Mouse (Mus musculus) thymus, postnatal 10 days (tissue): ENCODE data around the gene Eif4e1b.

ENCODE experiments used
- DNase-seq, 2 experiments: peaks; one replicate each; pipeline ENCODE4 v3.0.0; 2021; ENCODE audit warnings: low spot score in 2 of 2

Gene Eif4e1b

DNA sequence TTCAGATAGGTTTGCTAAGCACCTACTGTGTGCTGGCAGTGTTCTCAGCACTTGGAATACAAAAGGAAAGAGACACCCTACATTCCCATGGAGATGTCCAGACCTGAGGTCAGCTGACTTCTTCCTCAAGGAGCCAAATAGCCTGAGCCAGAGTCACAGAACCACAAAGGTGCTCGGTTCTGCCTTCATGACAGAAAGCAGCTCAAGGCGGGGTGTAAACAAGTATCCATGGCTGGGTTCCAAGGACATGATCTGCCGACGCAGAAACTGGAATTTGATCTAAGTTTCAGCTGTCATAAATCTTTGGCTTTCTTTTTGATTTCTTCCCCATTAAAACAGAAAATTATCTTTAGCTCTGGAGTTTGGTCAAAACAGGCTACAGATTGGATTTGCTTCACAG, 16.4 kb downstream of the Eif4e1b start:
- DNase-seq: no peak

DNA sequence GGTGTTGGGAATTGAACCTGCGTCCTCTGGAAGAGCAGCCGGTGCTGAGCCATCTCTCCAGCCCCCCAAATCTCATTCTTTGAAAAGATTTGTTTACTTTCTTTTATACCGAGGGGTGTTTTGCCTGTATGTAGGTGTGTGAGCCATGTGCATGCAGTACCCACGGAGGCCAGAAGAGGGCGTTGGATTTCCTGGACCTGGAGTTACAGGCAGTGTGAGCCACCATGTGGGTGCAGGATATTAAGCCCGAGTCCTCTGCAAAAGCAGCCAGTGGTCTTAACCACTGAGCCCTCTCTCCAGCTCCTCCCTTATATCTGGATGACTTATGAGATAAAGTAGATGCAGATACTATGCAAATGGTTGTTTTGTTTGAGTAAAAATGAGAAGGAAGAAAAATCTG, 19.2 kb downstream of the Eif4e1b start:
- DNase-seq: no peak

DNA sequence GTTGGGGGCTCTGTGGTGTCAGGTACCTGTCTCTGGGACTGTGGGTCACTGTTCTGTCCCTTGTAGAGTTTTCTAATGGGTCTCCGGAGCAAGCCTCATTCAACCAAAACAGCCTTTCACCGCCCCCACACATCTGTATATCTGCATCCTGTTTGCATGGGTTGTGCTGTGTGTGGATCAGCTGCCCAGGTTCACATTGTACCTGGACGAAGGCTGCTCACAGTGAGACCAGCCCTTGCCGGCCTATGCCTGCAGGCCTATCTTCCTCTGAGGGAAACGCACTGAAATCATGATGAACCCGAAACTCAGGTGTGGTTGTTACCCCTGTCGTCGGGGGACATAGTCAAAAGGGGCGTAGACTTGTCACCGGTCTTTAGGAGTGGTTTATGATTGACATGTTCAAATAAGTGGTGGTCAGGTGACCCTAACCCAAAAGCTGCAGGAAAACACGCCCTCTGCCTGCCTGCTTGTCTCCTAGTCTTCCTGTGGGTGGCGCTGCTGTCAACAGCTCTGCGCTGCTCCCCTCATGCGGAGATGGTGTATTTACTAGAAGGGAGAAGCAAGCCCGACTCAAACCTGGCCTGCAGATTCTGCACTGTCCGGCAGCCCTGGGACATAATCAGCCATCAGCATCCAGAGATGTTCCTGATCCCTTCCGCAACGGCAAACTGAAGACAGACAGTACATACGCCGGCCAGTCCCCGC, 21.5 kb downstream of the Eif4e1b start:
- no peak for DNase-seq

DNA sequence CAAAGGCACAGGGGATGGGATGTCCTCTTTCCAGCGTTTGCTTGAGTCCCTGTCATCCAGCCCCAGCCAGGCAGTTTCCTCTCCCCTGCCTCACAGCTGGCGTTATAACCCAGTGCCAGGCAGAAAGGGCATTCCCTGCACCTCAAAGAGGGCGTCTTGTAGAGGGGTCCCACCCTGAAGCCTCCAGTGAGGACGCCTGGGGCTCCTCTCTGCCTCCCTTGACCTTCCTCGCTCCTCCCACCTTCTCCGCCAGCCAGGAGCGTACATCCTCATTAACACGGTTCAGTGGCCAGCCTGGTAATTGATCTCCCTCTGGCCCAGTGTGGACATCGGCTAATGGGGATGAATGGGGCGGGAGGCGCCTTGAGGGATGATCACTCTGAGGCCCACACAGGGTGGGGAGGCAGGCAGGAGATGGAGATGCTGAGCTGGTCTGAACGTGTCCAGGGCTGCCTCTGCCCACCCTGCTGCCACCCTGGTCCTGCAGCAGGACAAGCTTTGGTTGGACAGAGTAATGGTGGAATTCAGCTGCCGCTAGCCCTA, 22.7 kb downstream of the Eif4e1b start:
- DNase-seq: no peak

DNA sequence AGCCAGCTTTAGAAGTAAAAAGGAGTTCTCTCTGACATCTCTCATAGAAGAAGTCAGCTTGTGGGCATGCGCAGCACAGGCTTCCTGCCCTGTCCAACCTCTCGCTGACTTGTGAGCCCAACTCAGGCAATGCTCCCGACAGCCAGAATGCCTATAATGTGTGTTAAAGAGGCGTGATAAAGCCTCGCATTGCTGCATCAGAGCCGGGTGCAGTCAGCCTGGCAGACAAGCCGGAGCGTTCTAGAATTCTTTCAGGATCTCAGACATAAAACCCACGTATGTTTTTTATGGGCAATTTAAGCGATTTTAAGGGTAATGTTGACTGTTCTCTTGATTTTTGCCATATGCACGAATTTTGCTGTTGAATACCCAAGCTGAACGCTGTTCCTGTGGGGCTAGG, 24.3 kb downstream of the Eif4e1b start:
- DNase-seq: no peak

DNA sequence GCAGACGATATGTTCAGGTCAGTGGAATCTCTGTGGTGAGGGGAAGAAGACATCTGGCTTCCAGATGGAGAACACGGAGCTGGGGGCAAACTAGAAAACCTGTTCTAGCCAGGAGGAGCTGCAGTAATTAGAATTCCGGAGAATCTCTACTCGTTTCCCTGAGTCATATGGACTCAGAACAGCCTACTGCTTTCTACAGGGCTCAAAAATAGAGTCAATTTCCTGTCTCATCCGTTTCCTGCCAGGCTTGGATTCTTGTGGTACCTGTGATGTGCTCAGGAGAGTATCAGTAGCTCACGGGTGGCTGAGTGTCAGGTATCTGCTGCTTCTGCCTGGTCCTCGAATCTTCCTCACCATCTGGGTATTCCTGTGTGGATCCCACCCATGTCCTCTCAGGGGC, 27.7 kb downstream of the Eif4e1b start:
- no peak for DNase-seq

DNA sequence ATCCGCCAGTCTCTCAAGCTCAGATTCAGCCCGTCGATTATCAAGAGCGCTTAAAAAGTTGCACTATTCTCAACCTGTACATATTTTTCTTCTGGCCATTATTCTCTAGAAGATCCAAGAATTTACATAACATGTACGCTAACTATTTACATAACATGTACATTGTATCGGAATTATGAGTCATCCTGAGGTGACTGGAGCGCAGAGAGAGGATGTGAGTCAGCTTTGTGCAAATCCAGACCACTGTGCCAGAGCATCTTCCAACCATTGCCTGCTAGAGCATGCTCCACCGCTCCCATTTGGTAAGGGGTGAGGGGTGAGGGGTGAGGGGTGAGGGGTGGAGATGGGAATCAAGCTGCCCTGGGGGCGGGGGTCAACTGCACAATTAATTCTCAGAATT, 29.6 kb downstream of the Eif4e1b start:
- no peak for DNase-seq

DNA sequence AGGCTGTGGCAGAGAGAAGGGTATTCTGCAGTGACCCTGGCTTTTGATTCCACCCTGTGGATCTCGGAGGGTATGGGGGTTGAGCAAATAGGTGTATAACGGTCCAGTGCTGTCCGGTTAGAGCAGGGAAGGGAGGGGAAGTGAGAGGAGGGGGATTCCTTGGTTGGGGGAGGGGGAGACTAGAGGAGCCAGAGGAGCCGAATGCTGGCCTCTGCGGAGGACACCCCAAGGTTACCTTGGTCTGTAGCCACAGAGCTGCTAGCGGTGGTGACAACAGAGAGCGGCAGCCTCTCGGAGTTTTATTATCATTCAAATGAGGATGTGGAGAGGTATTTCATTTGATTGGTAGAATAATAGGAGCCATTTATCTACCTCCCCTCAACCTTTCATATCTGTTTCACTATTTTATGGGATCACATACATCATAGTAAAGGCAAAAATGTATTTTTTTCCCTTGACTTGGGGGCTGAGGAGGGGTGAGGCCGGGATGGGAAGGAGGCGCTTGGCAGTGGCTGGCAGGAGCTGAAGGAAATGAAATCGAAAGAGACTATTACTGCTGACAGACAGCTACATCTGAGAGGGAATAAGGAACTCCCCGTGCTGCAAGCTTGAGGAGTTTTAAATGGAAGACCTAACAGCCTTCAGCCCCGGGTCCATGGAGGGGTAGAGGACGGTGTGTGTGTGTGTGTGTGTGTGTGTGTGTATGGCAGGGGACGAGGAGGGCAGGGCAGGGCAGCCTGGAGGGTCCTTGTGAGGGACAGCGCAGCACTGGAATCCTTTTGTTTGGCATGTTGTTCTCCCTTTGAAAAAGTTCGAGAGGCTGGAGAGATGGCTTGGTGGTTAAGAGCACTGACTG, 34.8 kb downstream of the Eif4e1b start:
- no peak for DNase-seq

DNA sequence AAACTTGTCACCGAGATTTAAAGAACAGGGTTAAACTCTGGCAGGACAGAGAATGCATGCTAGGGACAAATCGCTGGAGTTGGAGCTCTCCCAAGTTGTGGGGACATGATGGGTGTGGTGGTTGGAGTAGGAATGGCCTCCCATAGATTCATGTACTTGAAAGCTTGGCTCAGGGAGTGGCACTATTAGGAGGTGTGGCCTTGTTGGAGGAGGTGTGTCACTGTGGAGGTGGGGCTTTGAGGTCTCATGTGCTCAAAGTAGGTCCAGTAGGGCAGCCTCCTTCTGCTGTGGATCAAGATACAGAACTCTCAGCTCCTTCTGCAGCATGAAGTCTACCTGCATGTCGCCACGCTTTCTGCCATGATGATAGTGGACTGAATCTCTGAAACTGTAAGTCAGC, 37.3 kb downstream of the Eif4e1b start:
- DNase-seq: no peak

DNA sequence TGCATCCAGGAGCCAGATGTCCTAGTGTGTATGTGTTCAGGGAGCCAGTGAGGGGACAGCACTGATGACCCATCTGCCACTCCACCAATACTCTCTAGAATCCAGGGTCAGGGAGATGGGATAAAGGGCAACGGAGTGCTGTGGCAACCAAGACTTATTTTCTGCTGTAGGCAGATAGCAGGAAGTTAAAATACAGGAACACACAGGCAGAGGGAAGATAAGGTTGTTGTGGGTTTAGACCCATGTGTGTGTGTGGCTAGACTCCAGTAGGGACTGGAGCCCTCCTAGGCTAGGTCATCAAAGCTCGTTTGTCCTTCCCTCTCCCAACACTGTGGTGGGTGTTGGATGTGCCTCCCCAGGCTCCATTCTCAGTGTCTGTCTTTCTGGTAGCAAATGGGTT, 38.1 kb downstream of the Eif4e1b start:
- DNase-seq: no peak

DNA sequence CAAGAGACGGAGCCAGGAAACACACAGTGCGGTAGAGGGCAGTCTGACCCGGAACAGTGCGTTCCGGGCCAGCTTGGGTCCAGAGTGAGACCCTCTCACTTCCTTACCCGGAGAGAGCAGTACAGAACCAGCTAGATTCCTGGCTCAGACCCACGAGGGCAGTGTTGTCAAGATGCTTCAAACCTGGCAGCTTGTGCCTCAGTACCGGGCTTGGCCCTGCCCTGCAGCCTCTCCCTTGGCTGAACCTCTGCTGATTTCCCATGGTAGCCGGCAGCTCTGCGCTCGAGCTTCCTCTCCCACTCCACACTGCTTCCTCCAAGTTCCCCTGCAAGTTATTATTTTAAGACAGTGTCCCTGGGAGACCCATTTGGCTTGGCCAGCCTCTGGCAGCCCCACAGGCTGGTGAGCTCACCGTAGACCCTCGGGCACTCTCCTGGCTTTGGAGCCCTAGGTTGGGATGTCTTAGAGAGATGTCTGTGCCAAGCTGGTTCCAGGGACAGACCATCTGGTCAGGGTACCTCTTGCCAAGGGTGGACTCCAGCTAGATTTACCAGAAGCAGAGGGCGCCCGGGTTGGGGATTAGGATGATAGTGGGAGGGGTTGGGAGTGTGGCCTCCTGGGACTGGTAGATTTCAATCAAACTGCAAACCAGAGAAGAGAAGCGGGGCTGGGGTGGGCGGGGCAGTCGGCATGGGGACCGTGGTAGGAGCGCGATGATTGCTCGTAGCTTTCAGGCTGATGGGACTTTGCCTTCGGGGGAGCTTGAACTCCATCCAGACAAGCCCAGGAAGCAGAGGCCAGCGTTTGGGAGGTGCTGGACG, 40.5 kb downstream of the Eif4e1b start:
- no peak for DNase-seq

DNA sequence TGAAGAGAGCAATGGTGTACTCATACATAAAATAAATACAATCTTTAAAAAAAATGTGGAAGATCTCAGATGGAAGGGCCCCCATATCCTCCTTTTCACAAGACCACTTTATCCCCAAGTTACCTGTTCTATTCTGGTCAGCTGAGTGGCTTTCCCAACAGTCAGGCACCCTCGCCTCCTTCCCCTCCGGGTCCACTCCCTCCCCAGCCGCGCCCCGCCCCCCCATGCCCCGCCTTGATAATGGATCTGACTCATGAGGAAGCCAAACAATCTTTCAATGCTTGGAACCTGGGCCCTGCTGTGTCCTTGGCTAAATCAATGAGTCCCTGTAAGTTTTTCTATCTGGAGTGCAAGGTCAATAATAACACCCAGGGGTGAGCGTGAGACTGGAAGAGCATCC, 44.2 kb downstream of the Eif4e1b start:
- DNase-seq: no peak

DNA sequence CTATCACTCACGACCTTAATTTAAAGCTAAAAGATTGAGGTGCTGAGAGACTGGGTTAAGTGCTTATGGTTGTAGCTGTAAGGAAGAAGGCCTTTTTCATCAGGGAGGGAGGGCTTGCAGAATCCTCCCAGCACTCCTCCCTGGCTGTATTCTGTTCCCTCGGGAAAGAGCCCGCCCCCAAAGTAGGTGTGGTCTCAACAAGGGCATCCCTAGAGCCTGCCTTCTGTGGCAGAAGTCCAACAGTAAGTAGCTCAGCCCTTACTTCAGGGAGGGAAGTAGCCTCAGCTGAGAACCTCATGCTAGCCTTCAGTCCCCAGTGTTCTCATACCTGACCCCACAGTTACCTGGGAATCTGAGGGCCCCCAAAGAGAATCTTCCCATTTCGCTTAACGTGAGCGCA, 44.7 kb downstream of the Eif4e1b start:
- DNase-seq: no peak

DNA sequence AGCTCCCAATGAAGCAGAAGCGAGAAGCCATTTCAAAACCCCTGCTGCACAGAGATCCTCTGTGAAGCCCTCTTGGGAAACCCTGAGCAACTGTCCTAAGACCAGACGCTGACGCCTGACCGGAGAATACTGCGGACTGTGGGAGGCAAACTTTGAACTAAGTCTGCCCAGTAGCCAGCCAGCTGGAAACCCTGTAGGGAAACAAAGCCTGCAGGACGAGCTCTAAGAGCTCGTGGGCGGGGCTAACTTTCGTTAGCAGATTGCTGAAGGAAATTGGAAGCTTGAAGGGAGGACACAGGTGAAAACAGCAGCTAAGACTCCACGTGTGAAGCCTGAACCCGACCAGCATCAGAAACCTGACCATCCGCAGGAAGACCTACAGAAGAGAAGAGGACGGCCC, 45.7 kb downstream of the Eif4e1b start:
- DNase-seq: no peak

DNA sequence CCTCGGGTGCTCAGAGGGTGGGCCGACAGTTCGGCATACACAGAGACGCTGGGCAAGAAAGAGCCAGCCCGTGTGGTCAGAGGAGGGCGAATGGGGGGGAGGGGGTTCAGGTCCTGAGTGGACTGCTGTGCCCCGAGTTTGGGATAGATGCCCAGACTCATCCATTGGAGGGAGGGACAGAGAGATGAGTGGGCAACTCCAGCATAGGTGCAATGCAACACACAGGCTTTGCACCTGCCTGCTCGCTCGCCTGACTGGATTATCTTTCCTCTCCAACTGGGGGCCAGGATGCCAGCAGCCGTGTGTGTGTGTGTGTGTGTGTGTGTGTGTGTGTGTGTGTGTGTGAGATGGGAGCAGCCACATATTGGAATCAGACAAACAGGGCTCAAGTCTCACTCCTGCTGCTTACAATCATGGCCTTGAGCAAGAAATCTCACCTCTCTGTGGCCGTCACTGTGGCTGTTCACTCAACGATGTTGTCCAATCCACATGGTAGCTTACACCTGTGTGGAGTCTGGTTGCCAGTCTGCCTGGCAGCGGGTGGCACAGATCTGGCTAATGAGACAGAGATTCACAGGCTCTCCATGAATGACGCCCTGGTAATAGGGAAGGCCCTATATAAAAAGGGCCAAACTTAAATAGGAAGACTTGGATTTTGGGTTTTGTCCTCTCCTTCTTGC, 52.7 kb downstream of the Eif4e1b start:
- no peak for DNase-seq

DNA sequence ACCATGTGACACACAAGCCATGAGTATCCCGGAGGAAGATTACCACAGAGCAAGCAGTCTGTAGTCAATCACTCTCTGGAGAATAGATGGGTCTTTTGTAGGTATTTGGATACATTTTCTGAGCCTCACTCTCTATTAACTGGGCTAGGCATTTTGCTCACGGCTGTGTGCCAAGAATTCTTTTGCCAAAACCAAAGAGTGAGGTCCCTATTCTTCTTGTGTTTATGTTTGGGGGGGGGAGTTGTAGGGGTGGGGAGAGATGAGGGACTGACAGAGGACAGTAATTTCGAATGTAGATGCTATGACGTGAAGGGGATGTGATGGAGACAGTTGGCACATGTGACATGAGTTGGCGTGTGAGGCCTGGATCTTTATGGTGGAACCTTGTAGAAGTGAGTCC, 53.3 kb downstream of the Eif4e1b start:
- DNase-seq: no peak

DNA sequence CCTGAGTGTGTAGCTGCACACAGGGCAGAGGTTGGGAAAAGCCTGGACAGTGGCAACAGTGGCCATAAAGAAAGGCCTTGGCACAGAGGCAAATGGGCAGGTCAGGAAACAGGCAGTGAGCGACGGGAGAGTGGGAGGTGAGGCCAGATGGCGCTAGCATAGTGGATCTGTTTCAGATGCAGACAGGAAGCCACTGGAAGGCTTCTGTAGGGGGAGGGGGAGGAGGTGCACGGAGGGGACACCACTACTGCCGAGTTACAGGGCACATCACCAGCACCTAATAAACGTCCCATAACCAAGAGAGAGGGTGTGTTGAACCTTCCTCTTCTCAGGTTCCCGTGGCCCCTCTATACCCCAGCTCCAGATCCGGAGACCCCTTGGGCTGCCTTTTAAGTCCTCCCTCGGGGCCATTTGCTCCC, 53.7 kb downstream of the Eif4e1b start:
- DNase-seq: no peak
